Mouse (Mus musculus) E14TG2a.4 (cell line): ENCODE measurements around the gene Gm20458.

Experiments
- CTCF ChIP-seq: conservative IDR thresholded peaks from 2 replicates; pipeline ENCODE4 v1.5.1; 2014; ENCODE audit warnings: low read length
- POU5F1 ChIP-seq: IDR thresholded peaks from 2 replicates; pipeline ENCODE4 v1.6.1; 2014; ENCODE audit warnings: low read length, borderline replicate concordance

DNA sequence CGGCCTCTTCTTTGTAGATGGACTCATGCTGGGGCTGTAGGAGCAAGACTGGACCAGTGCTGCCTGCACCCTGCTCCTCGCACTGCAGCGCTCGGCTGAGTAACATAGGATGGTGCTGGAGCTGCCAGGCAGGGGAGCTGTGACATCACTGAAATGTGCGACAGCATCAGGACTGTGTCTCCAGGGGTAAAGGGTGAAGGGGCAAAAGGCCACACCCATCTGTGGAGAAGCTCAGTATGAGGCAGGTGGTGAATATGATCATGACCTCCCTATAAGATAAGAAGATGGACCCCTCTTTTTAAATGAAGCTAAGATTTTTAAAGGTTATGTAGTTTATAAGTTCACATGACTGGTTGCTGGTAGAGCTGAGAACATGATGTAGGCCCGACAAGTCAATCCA lies 12.9 kb downstream of the Gm20458 start, which contains the start of gene Trp53tg5:
- TF ChIP-seq CTCF (no peak), POU5F1 (no peak)
